Comparison of ENCODE assay signal across 15 mouse cellular contexts in genomic region chr6:32342272-32342671, GRCm38 (mm10).
"Had no signal": no experiment of that assay in that cellular context is flagged by ENCODE, and none has a peak within 500 bp of the region (broad histone marks: within the 10 kb centered on the region; RNA-seq: fewer than 3 reads in every experiment).

No protein-coding gene starts in this region.

- H3K4me3 ChIP-seq: liver, embryonic 13.5 days; myocyte; neural tube, embryonic 13.5 days; stomach, embryonic 15.5 days had no signal

- DNase-seq: kidney, postnatal 14 days; kidney, postnatal 4 days; liver, embryonic 13.5 days; lung, adult 2 months; lung, postnatal 14 days; lung, postnatal 4 days; midbrain, embryonic 14.5 days; retina, postnatal 1 day; right cerebral cortex, postnatal 25 days; spleen, adult 18-20 months; thymus, postnatal 25 days had no signal

- H3K27ac ChIP-seq: liver, embryonic 13.5 days; neural tube, embryonic 13.5 days; stomach, embryonic 15.5 days had no signal

- H3K4me1 ChIP-seq: liver, embryonic 13.5 days; stomach, embryonic 15.5 days had no signal

- H3K4me2 ChIP-seq: liver, embryonic 13.5 days; midbrain, embryonic 11.5 days; neural tube, embryonic 13.5 days; stomach, embryonic 15.5 days had no signal

- H3K9ac ChIP-seq: liver, embryonic 13.5 days; neural tube, embryonic 13.5 days; stomach, embryonic 15.5 days had no signal

- H3K27me3 ChIP-seq: liver, embryonic 13.5 days; neural tube, embryonic 13.5 days; stomach, embryonic 15.5 days had no signal

- H3K9me3 ChIP-seq: liver, embryonic 13.5 days; neural tube, embryonic 13.5 days; stomach, embryonic 15.5 days had no signal

- H3K36me3 ChIP-seq: liver, embryonic 13.5 days; neural tube, embryonic 13.5 days; stomach, embryonic 15.5 days had no signal
